Mouse (Mus musculus) hindbrain, embryonic 14.5 days (tissue): ENCODE measurements around the gene Zranb2. TPM values are rescaled to one million over a fixed set of nuclear protein-coding genes. Genes with fewer than 3 reads are reported as not detected.

Experiments
- microRNA counts: library from miRNA; unstranded; fragments of <30 nt; microRNA quantifications from one replicate; lab custom pipeline; 2016
- microRNA-seq: library from miRNA; unstranded; fragments of <30 nt; microRNA quantifications from one replicate; pipeline ENCODE4, GENCODE M21; 2016
- polyA plus RNA-seq: library from polyadenylated mRNA; unstranded; fragments of >200 nt; fragmentation: Nextera tagmentation; extraction: Ambion mirVana; gene quantifications from 2 replicates; pipeline ENCODE4 v1.2.1, GENCODE M21; 2014

The Zranb2 gene
- polyA plus RNA-seq, 1 experiment from 2014 or later: 105 TPM

MicroRNAs within 50 kb of the gene (microRNA counts, 519-probe panel; counts per million panel counts)
- not detected for microRNA mmu-miR-186 (lab: Ali Mortazavi, UCI)

Small RNA genes lying within 50 kb of the gene (microRNA-seq; reads per million reads assigned to microRNA genes)
- gene Mir186: 863 reads per million, percentile 76 among the genes with 10 or more reads in this experiment

Other genes with a start within 250 kb of the Zranb2 start
- 7.5 and 9.0 TPM in 2 replicates for gene Ptger3, start 32.7 kb downstream of the Zranb2 start, polyA plus RNA-seq